Mouse (Mus musculus): ENCODE measurements around the gene Plcb2.

- TF ChIP-seq CTCF (IDR thresholded peaks at IDR 0.05; ENCODE audit: low read depth) (peak; percentile 78), EP300 (IDR thresholded peaks at IDR 0.05; ENCODE audit: low read depth) (no peak)
Observed at GRCm38 (mm10) chr2:118695677-118696232, 32.5 kb downstream of the Plcb2 start.

Data from heart, postnatal 0 days (tissue).